Mouse (Mus musculus): ENCODE measurements around the gene Mageb1. TPM values are rescaled to one million over a fixed set of nuclear protein-coding genes. Genes with fewer than 3 reads are reported as not detected.
"Not testable (repeated sequence)": the region's sequence is repeated elsewhere in the genome, so short reads cannot be mapped to it uniquely, and the experiment has no call there.

The Mageb1 gene
- polyA plus RNA-seq (2012; rRNA removed): not detected in 2 replicates

DNA sequence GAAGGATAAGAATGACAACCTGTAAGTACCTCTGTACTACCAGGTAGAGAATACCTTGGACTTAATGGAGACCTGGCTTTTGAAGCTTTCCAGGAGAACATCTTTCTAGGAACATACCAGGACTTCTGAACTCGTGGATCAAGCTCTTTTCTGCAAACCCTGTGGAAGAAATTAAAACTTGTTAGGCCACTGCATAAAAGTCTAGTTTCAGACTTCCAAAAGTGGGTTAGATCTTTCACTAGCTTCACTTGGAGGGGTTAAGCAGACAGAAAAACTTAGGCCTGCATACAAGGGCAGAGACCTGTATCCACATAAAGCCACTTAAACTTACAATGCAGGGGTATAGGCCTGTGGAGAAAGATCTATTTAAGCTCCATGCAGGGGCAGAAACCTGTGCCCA lies at the start of gene Mageb1:
Mageb1 (minus strand) TSS at position 101 of the 400 bp plus-strand sequence.
- not testable (repeated sequence) for H3K4me3 ChIP-seq (ENCODE audit: insufficient read depth, low read length); H3K4me1 ChIP-seq (ENCODE audit: control insufficient read depth, insufficient read depth, low read length); H3K27ac ChIP-seq (ENCODE audit: insufficient read depth, low read length)

Other genes starting within 250 kb of the Mageb1 start
- not detected in 2 replicates for gene Mageb5, start 233.3 kb downstream of the Mageb1 start, polyA plus RNA-seq (2012; rRNA removed)